Mouse (Mus musculus): ENCODE results near the gene Tmem170. TPM values are rescaled to one million over a fixed set of nuclear protein-coding genes. Genes with fewer than 3 reads are reported as not detected.
A peak's percentile ranks its signal among the peaks of the same experiment; 100 is the strongest.

The Tmem170 gene
- polyA plus RNA-seq, 1 experiment = 3.4 TPM

GRCm38 (mm10) chr8:111902080-111902479, 25.5 kb upstream of the Tmem170 start:
- H3K4me1 ChIP-seq (ENCODE audit: control insufficient read depth, insufficient read depth, low read length) = no peaks in the 10 kb centered on the region
- TF ChIP-seq CTCF (IDR thresholded peaks at IDR 0.05; ENCODE audit: extremely low read depth, insufficient read depth, low read length) (no peak), POLR2A (IDR thresholded peaks at IDR 0.05; ENCODE audit: extremely low read depth, insufficient read depth, low read length) (no peak)
- H3K27ac ChIP-seq (ENCODE audit: insufficient read depth, low read length) = no peak overlapping the region
- no peak overlapping the region for H3K4me3 ChIP-seq (ENCODE audit: insufficient read depth, low read length)

- no peaks in the 10 kb centered on the region for H3K4me1 ChIP-seq (ENCODE audit: control insufficient read depth, insufficient read depth, low read length)
- H3K27ac ChIP-seq (ENCODE audit: insufficient read depth, low read length) = no peak overlapping the region
- TF ChIP-seq POLR2A (IDR thresholded peaks at IDR 0.05; ENCODE audit: extremely low read depth, insufficient read depth, low read length) = no peak
- no peak for TF ChIP-seq CTCF (IDR thresholded peaks at IDR 0.05; ENCODE audit: extremely low read depth, insufficient read depth, low read length)
- H3K4me3 ChIP-seq (ENCODE audit: insufficient read depth, low read length) = no peak overlapping the region
These were observed 22.0 kb upstream of the Tmem170 start for GRCm38 (mm10) chr8:111898586-111898985.

- H3K4me1 ChIP-seq (ENCODE audit: control insufficient read depth, insufficient read depth, low read length) = no peaks in the 10 kb centered on the region
- no peak for TF ChIP-seq POLR2A (IDR thresholded peaks at IDR 0.05; ENCODE audit: extremely low read depth, insufficient read depth, low read length)
- TF ChIP-seq CTCF (IDR thresholded peaks at IDR 0.05; ENCODE audit: extremely low read depth, insufficient read depth, low read length) = 0 out of 2 replicates have a peak, but pooled peaks have one; percentile 10
- no peak overlapping the region for H3K27ac ChIP-seq (ENCODE audit: insufficient read depth, low read length)
- H3K4me3 ChIP-seq (ENCODE audit: insufficient read depth, low read length) = no peak overlapping the region
These were observed 18.4 kb upstream of the Tmem170 start for GRCm38 (mm10) chr8:111894955-111895354.

- Histone ChIP-seq H3K27ac (ENCODE audit: insufficient read depth, low read length) (no peak overlapping the region), H3K4me3 (ENCODE audit: insufficient read depth, low read length) (no peak overlapping the region), H3K4me1 (ENCODE audit: control insufficient read depth, insufficient read depth, low read length) (no peaks in the 10 kb centered on the region)
- TF ChIP-seq CTCF (IDR thresholded peaks at IDR 0.05; ENCODE audit: extremely low read depth, insufficient read depth, low read length) (no peak), POLR2A (IDR thresholded peaks at IDR 0.05; ENCODE audit: extremely low read depth, insufficient read depth, low read length) (no peak)
These were observed 16.1 kb upstream of the Tmem170 start for GRCm38 (mm10) chr8:111892615-111893014.

- H3K4me3 ChIP-seq (ENCODE audit: insufficient read depth, low read length) = no peak overlapping the region
- no peak overlapping the region for H3K27ac ChIP-seq (ENCODE audit: insufficient read depth, low read length)
- TF ChIP-seq CTCF (IDR thresholded peaks at IDR 0.05; ENCODE audit: extremely low read depth, insufficient read depth, low read length) (no peak), POLR2A (IDR thresholded peaks at IDR 0.05; ENCODE audit: extremely low read depth, insufficient read depth, low read length) (no peak)
- no peaks in the 10 kb centered on the region for H3K4me1 ChIP-seq (ENCODE audit: control insufficient read depth, insufficient read depth, low read length)
These were observed 15.4 kb upstream of the Tmem170 start for GRCm38 (mm10) chr8:111891983-111892382.

GRCm38 (mm10) chr8:111890911-111891303, 14.4 kb upstream of the Tmem170 start:
- Histone ChIP-seq H3K4me3 (ENCODE audit: insufficient read depth, low read length) (no peak overlapping the region), H3K27ac (ENCODE audit: insufficient read depth, low read length) (no peak overlapping the region), H3K4me1 (ENCODE audit: control insufficient read depth, insufficient read depth, low read length) (no peaks in the 10 kb centered on the region)
- TF ChIP-seq POLR2A (IDR thresholded peaks at IDR 0.05; ENCODE audit: extremely low read depth, insufficient read depth, low read length) = no peak
- no peak for TF ChIP-seq CTCF (IDR thresholded peaks at IDR 0.05; ENCODE audit: extremely low read depth, insufficient read depth, low read length)

- H3K27ac ChIP-seq (ENCODE audit: insufficient read depth, low read length) = no peak overlapping the region
- no peaks in the 10 kb centered on the region for H3K4me1 ChIP-seq (ENCODE audit: control insufficient read depth, insufficient read depth, low read length)
- peak overlapping the region; percentile 32; the same call in 1 of the 2 replicates for H3K4me3 ChIP-seq (ENCODE audit: insufficient read depth, low read length)
- TF ChIP-seq POLR2A (IDR thresholded peaks at IDR 0.05; ENCODE audit: extremely low read depth, insufficient read depth, low read length) (no peak), CTCF (IDR thresholded peaks at IDR 0.05; ENCODE audit: extremely low read depth, insufficient read depth, low read length) (no peak)
These were observed 13.7 kb upstream of the Tmem170 start for GRCm38 (mm10) chr8:111889931-111890910.

GRCm38 (mm10) chr8:111888091-111888650, 11.6 kb upstream of the Tmem170 start:
- Histone ChIP-seq H3K4me3 (ENCODE audit: insufficient read depth, low read length) (no peak overlapping the region), H3K4me1 (ENCODE audit: control insufficient read depth, insufficient read depth, low read length) (no peaks in the 10 kb centered on the region)
- TF ChIP-seq CTCF (IDR thresholded peaks at IDR 0.05; ENCODE audit: extremely low read depth, insufficient read depth, low read length) (no peak), POLR2A (IDR thresholded peaks at IDR 0.05; ENCODE audit: extremely low read depth, insufficient read depth, low read length) (no peak)

GRCm38 (mm10) chr8:111887479-111887878, 10.9 kb upstream of the Tmem170 start:
- Histone ChIP-seq H3K4me3 (ENCODE audit: insufficient read depth, low read length) (no peak overlapping the region), H3K4me1 (ENCODE audit: control insufficient read depth, insufficient read depth, low read length) (no peaks in the 10 kb centered on the region), H3K27ac (ENCODE audit: insufficient read depth, low read length) (no peak overlapping the region)
- no peak for TF ChIP-seq CTCF (IDR thresholded peaks at IDR 0.05; ENCODE audit: extremely low read depth, insufficient read depth, low read length)
- TF ChIP-seq POLR2A (IDR thresholded peaks at IDR 0.05; ENCODE audit: extremely low read depth, insufficient read depth, low read length) = no peak

More at GRCm38 (mm10) chr8:111888091-111888650, 11.6 kb upstream of the Tmem170 start:
- H3K27ac ChIP-seq (ENCODE audit: insufficient read depth, low read length) = no peak overlapping the region

All from cortical plate, adult 2 months (tissue).